Mouse (Mus musculus): ENCODE results near the gene Mdm2. TPM values are rescaled to one million over a fixed set of nuclear protein-coding genes. Genes with fewer than 3 reads are reported as not detected.
A peak's percentile ranks its signal among the peaks of the same experiment; 100 is the strongest.

Mdm2 gene
- polyA plus RNA-seq, 1 experiment, result 70.6 TPM

DNA sequence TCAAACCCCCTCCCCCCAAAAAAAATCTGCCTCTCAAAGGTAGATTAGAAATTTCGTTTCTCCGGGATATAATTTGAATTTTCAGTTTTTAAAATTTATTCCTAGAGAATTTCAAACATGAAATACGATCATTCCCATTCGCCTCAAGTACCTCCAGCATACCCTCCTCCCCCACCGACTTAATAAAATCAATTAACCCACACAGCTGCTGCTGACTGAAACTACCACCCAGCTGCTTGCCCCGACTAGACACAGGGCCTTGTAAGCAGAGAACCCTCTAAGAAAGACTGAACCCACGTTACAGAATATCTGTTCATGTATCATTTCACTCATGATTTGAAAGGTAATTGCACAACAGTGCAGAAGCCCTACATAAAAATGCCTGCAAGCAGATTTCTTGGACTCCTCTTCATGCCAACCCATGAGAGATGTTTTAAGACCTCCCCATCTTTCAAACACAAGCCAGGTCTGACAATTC is 65.0 kb downstream of the Mdm2 start:
- TF ChIP-seq CTCF (IDR thresholded peaks at IDR 0.05; ENCODE audit: borderline replicate concordance, extremely low read depth, insufficient read depth, insufficient read length) (no peak), POLR2A (IDR thresholded peaks at IDR 0.05; ENCODE audit: borderline replicate concordance, extremely low read depth, insufficient read depth, insufficient read length, poor library complexity, severe bottlenecking) (no peak)
- peak; percentile 24 for DNase-seq (ENCODE audit: low read depth)

DNA sequence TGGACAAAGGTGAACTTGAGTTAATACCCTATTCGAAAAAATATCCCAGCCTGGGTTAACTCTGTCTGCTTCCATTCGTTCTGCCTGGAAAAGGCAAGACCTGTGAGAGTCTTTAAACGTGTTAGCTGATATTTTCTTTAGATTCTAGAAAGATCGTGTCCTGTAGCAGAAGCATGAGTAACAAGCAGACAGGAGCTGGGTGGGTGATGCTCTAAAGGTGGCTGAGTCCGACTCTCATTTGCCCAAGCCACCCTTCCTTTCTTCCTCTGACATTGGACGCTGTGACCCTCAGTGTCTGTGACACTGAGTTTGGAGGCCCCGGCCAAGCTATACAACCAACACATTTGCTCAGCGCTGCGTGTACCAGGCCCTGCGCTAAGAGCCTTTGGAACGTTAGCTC is 65.7 kb downstream of the Mdm2 start:
- TF ChIP-seq POLR2A (IDR thresholded peaks at IDR 0.05; ENCODE audit: borderline replicate concordance, extremely low read depth, insufficient read depth, insufficient read length, poor library complexity, severe bottlenecking) (no peak), CTCF (IDR thresholded peaks at IDR 0.05; ENCODE audit: borderline replicate concordance, extremely low read depth, insufficient read depth, insufficient read length) (no peak)
- DNase-seq (ENCODE audit: low read depth), result no peak

DNA sequence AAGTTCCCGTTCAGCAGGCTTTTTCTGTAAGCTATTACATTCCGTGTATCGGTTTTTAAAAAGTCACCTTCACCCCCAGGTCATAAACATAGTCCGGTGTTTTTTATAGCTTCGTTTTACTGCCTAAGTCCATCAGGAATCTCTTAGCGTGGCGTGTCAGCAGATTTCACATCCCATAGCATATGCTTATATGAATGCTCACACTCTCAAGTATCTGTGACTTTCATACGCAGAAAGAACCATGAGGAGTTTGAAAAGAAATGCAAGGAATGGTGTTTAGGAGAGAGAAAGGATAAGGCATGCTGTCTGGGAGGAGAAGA is 66.2 kb downstream of the Mdm2 start:
- TF ChIP-seq POLR2A (IDR thresholded peaks at IDR 0.05; ENCODE audit: borderline replicate concordance, extremely low read depth, insufficient read depth, insufficient read length, poor library complexity, severe bottlenecking), result no peak
- TF ChIP-seq CTCF (IDR thresholded peaks at IDR 0.05; ENCODE audit: borderline replicate concordance, extremely low read depth, insufficient read depth, insufficient read length), result no peak

DNA sequence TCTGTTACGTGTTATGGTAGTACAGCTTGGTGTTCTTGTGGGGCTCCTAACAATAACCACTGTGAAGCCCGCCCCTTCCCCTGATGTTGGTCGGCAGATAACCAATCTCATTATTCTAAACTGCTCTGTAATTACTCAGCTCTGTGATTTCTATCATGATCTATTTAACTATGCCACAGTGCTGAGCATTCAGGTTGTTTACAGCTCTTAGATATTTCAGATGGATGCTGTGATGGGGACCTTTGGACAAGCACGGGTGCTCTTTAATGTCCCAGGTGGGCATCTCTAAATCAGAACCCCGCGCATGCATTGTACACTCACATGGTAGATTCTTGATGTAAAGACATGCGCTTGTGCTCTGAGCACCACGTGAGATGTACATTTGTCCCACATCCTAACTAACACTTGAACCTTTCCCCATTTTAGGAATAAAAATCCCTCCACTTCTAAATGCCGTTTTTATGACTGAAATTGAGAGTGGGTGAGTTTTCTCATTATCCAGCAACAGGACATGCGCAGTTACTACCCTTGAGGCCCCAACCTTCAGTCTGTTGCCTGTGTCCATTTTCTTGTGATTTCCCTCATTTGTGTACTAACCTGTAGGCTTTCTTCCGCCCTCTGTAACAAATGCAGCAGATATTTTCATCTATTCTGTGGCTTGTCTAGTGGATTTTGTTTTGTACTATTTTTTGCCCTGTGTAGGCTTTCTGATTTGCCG is 66.7 kb downstream of the Mdm2 start:
- TF ChIP-seq POLR2A (IDR thresholded peaks at IDR 0.05; ENCODE audit: borderline replicate concordance, extremely low read depth, insufficient read depth, insufficient read length, poor library complexity, severe bottlenecking) (no peak), CTCF (IDR thresholded peaks at IDR 0.05; ENCODE audit: borderline replicate concordance, extremely low read depth, insufficient read depth, insufficient read length) (no peak)
- DNase-seq (ENCODE audit: low read depth), result no peak

More for the DNA sequence above, 66.2 kb downstream of the Mdm2 start:
- no peak for DNase-seq (ENCODE audit: low read depth)

DNA sequence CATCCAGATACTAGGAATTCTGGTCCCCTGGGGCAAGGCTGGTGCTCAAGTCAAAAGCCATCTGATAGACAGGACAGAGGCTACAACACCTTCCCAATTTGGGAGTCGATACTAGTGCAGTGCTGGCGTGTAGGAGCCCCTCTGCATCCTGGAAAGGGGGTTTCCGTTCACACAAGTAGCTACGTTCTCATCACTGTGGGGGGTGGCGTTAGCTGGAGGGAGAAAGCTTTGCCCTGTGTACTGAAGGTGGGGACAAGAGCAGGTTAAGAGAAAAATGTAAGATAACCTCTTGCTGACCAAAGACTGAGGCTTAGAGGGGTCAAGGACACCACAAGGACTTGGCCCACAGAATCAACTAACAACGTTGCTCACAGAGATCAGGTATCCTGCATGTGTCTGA is 67.3 kb downstream of the Mdm2 start:
- TF ChIP-seq POLR2A (IDR thresholded peaks at IDR 0.05; ENCODE audit: borderline replicate concordance, extremely low read depth, insufficient read depth, insufficient read length, poor library complexity, severe bottlenecking) (no peak), CTCF (IDR thresholded peaks at IDR 0.05; ENCODE audit: borderline replicate concordance, extremely low read depth, insufficient read depth, insufficient read length) (no peak)
- DNase-seq (ENCODE audit: low read depth), result no peak

DNA sequence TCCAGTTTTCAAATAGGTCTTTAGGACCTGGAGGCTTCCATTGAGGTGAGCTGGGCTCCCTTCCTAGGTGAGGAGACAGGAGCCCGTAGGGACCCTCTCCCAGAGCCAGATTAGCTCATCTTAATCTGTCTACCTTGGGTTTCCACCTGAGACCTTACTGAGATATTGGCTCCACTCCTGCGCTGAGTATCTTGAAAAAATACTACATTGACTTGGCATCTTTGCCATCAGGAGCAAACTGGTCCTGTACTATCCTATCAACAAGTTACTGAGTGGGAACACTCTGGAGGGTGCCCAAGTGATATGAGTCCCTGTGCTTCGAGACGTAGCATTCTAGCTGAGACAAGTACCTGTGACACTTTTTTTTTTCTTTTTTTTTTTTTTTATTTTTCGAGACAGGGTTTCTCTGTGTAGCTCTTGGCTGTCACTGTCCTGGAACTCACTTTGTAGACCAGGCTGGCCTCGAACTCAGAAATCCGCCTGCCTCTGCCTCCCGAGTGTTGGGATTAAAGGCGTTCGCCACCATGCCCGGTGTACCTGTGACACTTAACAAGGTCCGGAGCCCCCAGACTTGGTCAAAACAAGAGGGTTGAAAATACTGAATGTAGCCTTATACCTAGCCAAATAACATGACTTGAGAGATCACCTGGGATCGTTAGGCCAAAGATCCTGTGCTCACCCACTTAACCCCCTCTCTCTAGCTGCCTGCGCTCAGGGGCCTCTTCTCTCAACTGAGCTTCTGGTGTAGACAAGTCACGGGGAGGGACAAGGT is 67.9 kb downstream of the Mdm2 start:
- no peak for DNase-seq (ENCODE audit: low read depth)
- no peak for TF ChIP-seq CTCF (IDR thresholded peaks at IDR 0.05; ENCODE audit: borderline replicate concordance, extremely low read depth, insufficient read depth, insufficient read length)
- no peak for TF ChIP-seq POLR2A (IDR thresholded peaks at IDR 0.05; ENCODE audit: borderline replicate concordance, extremely low read depth, insufficient read depth, insufficient read length, poor library complexity, severe bottlenecking)

DNA sequence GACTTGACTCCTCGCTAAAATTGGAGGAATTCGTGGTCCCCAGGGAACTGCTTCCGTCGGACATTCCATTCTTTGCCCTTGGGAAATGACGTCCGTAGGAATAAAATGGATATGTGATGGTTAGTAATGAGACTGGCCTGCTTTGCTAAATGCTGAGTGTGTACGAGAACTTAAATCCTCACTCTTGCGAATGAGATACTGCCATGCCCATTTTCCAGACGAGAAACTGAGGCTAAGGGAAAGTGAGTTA is 68.4 kb downstream of the Mdm2 start:
- no peak for TF ChIP-seq CTCF (IDR thresholded peaks at IDR 0.05; ENCODE audit: borderline replicate concordance, extremely low read depth, insufficient read depth, insufficient read length)
- TF ChIP-seq POLR2A (IDR thresholded peaks at IDR 0.05; ENCODE audit: borderline replicate concordance, extremely low read depth, insufficient read depth, insufficient read length, poor library complexity, severe bottlenecking), result no peak
- no peak for DNase-seq (ENCODE audit: low read depth)

DNA sequence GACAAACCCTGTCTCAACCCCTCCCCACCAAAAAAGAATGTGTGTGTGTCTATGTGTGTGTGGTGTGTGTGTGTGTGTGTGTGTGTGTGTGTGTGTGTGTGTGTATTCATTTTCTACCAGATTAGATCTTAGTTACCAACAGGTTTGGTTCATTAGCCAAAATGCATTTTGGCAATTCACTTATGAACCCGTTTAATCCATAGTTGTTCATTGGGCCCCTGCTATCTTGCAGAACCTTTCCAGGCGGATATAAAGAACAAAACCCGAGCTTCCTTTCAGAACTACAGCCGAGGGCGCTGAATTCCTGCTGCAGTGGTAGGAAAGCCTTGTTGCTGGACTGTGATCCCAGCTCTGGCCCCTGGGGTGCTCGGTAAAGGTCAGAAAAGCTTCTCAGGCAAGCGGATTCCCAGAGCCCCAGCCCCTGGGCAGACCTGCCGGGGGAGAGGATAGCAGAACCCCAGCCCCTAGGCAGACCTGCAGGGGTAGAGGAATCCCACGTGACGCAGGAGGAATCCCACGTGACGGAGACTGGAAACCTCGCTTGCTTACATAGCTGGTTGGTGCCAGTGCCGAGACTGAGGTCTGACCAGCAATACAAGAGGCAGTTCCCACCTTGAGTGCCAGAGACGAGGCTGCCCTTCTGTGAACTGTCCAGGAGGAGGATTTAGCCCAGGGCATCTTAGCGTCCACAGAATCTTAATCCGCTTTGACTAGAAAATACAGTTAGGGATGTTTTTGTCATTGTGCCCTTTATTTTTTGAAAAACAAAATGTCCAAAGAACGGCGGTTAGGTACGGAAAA is 69.0 kb downstream of the Mdm2 start:
- DNase-seq (ENCODE audit: low read depth), result no peak
- TF ChIP-seq CTCF (IDR thresholded peaks at IDR 0.05; ENCODE audit: borderline replicate concordance, extremely low read depth, insufficient read depth, insufficient read length) (no peak), POLR2A (IDR thresholded peaks at IDR 0.05; ENCODE audit: borderline replicate concordance, extremely low read depth, insufficient read depth, insufficient read length, poor library complexity, severe bottlenecking) (no peak)

DNA sequence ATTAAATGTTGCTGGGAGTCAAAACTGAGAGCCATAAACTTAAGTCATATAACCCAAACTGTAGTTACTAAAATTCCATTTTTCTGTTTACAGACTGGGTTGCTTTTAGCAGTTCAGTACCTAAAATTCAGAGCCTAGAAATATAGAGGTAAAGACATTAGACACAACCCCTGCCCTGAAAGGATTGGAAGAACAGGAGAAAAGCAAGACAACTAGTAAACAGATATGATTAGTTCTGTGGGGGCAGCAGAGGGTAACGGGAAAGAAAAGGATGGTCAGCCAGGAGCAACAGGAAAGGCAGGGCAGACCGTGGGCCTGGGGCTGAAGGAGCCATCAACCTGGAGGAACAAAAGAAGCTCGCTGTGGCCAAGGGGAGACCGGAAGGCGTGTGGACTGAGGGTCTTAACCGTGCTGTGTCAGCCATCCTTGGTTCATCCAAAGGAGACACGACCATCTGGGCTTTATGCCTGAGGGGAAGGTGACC is 69.9 kb downstream of the Mdm2 start:
- TF ChIP-seq POLR2A (IDR thresholded peaks at IDR 0.05; ENCODE audit: borderline replicate concordance, extremely low read depth, insufficient read depth, insufficient read length, poor library complexity, severe bottlenecking), result no peak
- TF ChIP-seq CTCF (IDR thresholded peaks at IDR 0.05; ENCODE audit: borderline replicate concordance, extremely low read depth, insufficient read depth, insufficient read length), result no peak
- no peak for DNase-seq (ENCODE audit: low read depth)

DNA sequence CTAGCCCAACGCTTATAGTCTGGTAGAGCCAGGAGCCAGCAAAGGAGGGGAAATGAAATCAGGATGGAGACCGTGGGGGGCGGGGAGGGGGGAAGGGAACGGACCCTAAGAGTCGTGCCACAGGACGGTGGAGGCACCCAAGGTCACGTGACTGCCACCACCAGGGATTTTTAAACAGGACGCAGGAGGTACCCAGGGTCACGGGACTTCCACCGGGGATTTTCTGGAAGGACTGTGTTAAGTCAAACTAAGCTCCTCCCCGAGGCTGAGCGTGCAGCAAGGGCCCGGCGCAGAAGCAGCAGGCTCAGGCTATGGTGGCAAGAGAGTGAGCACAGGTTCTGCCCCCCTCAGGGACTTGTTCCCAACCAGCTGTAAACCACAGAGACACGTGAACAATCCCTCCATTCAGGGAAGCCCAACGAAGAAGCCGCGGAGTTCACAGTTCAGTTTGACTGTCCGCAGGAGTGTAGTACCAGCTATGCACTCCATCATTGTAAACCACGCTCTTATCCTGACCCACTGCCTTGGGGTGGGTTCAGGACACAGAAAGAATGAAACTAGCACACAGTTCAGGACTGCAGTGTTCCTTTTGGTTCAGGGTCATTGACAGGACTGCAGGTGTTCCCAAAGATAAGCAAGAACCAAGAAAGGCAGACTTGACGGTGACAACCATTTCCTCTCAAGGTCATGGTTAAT is 70.5 kb downstream of the Mdm2 start:
- DNase-seq (ENCODE audit: low read depth), result no peak
- no peak for TF ChIP-seq CTCF (IDR thresholded peaks at IDR 0.05; ENCODE audit: borderline replicate concordance, extremely low read depth, insufficient read depth, insufficient read length)
- TF ChIP-seq POLR2A (IDR thresholded peaks at IDR 0.05; ENCODE audit: borderline replicate concordance, extremely low read depth, insufficient read depth, insufficient read length, poor library complexity, severe bottlenecking), result no peak

DNA sequence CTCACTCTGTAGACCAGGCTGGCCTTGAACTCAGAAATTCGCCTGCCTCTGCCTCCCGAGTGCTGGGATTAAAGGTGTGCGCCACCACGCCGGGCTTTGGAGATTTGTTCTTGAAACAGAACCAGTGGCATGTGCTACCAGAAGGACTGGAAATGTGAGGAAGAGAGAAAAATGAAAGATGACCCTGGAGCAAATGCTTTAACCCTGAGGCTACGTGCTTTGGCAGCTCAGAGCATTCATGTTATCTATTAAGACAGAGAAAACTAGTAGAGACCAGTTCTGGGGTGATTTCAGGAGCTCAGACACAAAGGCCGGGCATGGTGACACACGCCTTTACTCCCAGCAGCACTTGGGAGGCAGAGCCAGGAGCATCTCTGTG is 71.3 kb downstream of the Mdm2 start:
- TF ChIP-seq CTCF (IDR thresholded peaks at IDR 0.05; ENCODE audit: borderline replicate concordance, extremely low read depth, insufficient read depth, insufficient read length), result no peak

More for the DNA sequence above, 71.3 kb downstream of the Mdm2 start:
- no peak for DNase-seq (ENCODE audit: low read depth)

Other genes starting within 250 kb of the Mdm2 start
- gene Cpm, start 81.3 kb downstream of the Mdm2 start, polyA plus RNA-seq (2012; rRNA removed), result 3.4 and 3.7 TPM in 2 replicates
- 31.8 and 35.5 TPM in 2 replicates for gene Slc35e3, start 35.6 kb upstream of the Mdm2 start, polyA plus RNA-seq (2012; rRNA removed)
- gene Nup107, start 81.9 kb upstream of the Mdm2 start, polyA plus RNA-seq (2012; rRNA removed), result 29.6 and 39.0 TPM in 2 replicates
- 67.6 and 87.0 TPM in 2 replicates for gene Rap1b, start 135.3 kb upstream of the Mdm2 start, polyA plus RNA-seq (2012; rRNA removed)